Mouse (Mus musculus) lung, embryonic 15.5 days (tissue): Measurements from ENCODE around the gene Gckr. TPM values are rescaled to one million over a fixed set of nuclear protein-coding genes. Genes with fewer than 3 reads are reported as not detected.

ENCODE experiments used
- ATAC-seq: fragments of 200-750 bp; cut with Nextera tagmentation; 2 replicates; pipeline ENCODE4 v1.8.0; 2017; ENCODE audit warnings: moderate number of reproducible peaks, borderline replicate concordance; ENCODE audit not compliant: low FRiP score, low TSS enrichment; ENCODE audit errors: extremely low read depth
- H3K27ac ChIP-seq: fragments of 300-500 bp; sonication (generic); 2 replicates; pipeline ENCODE4 v1.5.1; 2015; ENCODE audit warnings: moderate library complexity, mild to moderate bottlenecking, inconsistent platforms
- H3K27me3 ChIP-seq: fragments of 300-500 bp; sonication (generic); 2 replicates; pipeline ENCODE4 v1.6.1; 2015; ENCODE audit warnings: inconsistent platforms
- H3K36me3 ChIP-seq: fragments of 300-500 bp; sonication (generic); 2 replicates; pipeline ENCODE4 v1.6.1; 2015; ENCODE audit warnings: inconsistent platforms
- H3K4me1 ChIP-seq: fragments of 300-500 bp; sonication (generic); 2 replicates; pipeline ENCODE4 v1.6.1; 2015; ENCODE audit warnings: inconsistent platforms
- H3K4me2 ChIP-seq: fragments of 300-500 bp; sonication (generic); 2 replicates; pipeline ENCODE4 v1.6.1; 2015; ENCODE audit warnings: inconsistent platforms, mild to moderate bottlenecking, moderate library complexity
- H3K4me3 ChIP-seq: fragments of 300-500 bp; sonication (generic); 2 replicates; pipeline ENCODE4 v1.5.1; 2015; ENCODE audit warnings: mild to moderate bottlenecking, inconsistent platforms
- H3K9ac ChIP-seq: fragments of 300-500 bp; sonication (generic); 2 replicates; pipeline ENCODE4 v1.6.1; 2015; ENCODE audit warnings: inconsistent platforms
- H3K9me3 ChIP-seq: fragments of 300-500 bp; sonication (generic); 2 replicates; pipeline ENCODE4 v1.6.1; 2016; ENCODE audit warnings: inconsistent platforms
- WGBS: fragments of 180-500 bp; shearing (Covaris S2); methylation state at CpG from one replicate; pipeline ENCODE4 v1.1.7; 2015; 5-methylcytosine and 5-hydroxymethylcytosine counted together
- polyA plus RNA-seq: library from polyadenylated mRNA; unstranded; fragments of >200 nt; fragmentation: Nextera tagmentation; extraction: Ambion mirVana; gene quantifications from 2 replicates; pipeline ENCODE4 v1.2.1, GENCODE M21; 2015

The Gckr gene
- polyA plus RNA-seq, 1 experiment from 2014 or later, result 0.07 TPM

DNA sequence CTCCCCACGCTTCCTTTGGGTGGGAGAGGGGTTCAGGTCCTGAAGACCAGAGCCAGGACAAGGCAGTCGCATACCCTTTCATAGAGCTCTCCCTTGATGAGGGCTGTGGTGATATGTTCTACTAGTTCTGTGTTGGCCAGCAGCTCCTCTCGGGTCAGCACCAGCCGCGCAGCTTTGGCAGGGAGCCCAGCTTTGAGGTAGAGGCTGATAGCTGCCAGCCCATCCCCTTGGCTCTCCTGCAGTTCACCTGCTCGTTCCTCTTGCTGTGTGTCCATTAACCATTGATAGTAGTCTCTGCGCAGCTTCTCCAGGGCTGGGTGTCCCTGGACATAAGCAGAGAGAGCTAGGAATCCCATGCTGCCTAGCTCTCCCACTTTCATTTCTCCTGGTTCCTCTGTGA lies 31.1 kb upstream of the Gckr start:
- Histone ChIP-seq H3K27me3 (no peaks in the 10 kb centered on the region), H3K4me3 (no peak overlapping the region), H3K36me3 (peaks cover 54% of the 10 kb centered on the region), H3K27ac (no peak overlapping the region), H3K9ac (no peak overlapping the region), H3K4me2 (no peak overlapping the region), H3K9me3 (no peaks in the 10 kb centered on the region), H3K4me1 (no peaks in the 10 kb centered on the region)
- WGBS, result 78% methylated on average over 7 of the region's 7 CpGs
- no peak for ATAC-seq

DNA sequence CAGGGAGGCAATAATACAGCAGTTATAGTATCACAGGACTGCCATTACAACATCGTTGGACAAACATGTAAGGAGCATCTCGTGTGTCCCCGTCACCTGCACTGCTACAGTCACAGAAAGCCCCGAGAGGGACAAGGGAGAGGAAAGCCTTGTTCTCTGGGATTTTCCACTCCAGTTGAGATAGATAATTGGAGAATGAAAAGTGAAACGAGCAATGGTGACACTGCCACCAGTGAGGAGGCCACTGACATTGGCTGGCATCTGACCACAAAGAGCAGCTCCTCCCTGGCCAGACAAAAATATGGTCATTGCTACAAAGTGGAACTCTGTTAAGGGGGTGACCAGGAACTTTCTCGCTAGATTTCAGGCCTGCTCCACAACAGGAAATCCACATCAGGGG lies 29.6 kb upstream of the Gckr start:
- Histone ChIP-seq H3K4me2 (no peak overlapping the region), H3K4me1 (no peaks in the 10 kb centered on the region), H3K9ac (no peak overlapping the region), H3K9me3 (no peaks in the 10 kb centered on the region), H3K36me3 (peaks cover 57% of the 10 kb centered on the region), H3K27ac (no peak overlapping the region), H3K27me3 (no peaks in the 10 kb centered on the region), H3K4me3 (no peak overlapping the region)
- WGBS, result 82% methylated on average over 6 of the region's 6 CpGs
- no peak for ATAC-seq

DNA sequence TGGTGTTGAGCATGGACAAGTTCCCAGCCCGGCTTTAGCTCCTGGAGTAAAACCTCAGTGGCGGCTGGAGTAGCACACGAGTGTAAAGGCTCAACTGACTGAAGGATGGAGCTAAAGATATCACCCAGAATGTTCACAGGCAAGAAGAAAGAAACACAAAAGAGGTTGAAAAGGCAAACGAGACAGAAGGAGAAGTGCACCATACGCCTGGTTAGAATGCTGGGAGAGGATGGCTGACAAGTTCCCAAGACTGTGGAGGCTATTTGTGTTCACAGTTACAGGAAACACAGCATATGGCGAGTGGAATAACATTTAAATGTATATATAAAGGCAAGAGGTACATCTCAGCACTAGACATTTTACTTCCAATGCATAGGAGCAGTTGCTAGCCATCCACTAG lies 24.2 kb upstream of the Gckr start:
- H3K4me1 ChIP-seq, result no peaks in the 10 kb centered on the region
- H3K27me3 ChIP-seq, result no peaks in the 10 kb centered on the region
- no peak overlapping the region for H3K27ac ChIP-seq
- 84% methylated on average over 6 of the region's 6 CpGs for WGBS
- peaks cover 58% of the 10 kb centered on the region for H3K36me3 ChIP-seq
- H3K4me3 ChIP-seq, result no peak overlapping the region
- ATAC-seq, result no peak
- H3K4me2 ChIP-seq, result no peak overlapping the region
- H3K9ac ChIP-seq, result no peak overlapping the region
- H3K9me3 ChIP-seq, result no peaks in the 10 kb centered on the region

- Histone ChIP-seq H3K36me3 (peaks cover 74% of the 10 kb centered on the region), H3K9ac (no peak overlapping the region), H3K9me3 (no peaks in the 10 kb centered on the region), H3K4me3 (no peak overlapping the region), H3K4me2 (no peak overlapping the region), H3K4me1 (no peaks in the 10 kb centered on the region), H3K27me3 (no peaks in the 10 kb centered on the region), H3K27ac (no peak overlapping the region)
- no peak for ATAC-seq
- 82% methylated on average over 20 of the region's 20 CpGs for WGBS
Measured at GRCm38 (mm10) chr5:31279245-31279988, 17.8 kb upstream of the Gckr start.

DNA sequence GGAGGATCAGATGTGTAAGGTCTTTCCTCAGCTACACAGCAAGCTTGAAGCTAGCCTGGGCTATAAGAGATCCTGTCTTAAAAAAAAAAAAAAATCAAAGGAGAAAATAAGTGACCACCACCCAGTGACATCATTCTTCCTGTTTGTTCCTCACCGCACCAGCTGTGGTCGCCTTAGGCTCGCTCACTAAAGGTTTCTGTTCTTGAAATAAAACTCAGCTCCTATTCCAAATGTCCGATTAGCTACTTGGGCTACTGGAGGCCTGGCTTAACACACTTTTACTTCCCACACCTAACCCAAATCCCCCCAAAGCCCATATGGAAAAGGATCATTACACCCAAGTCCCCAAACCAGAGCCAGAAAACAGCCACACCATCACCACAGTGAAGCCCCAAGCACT lies 9.0 kb upstream of the Gckr start:
- 64% methylated on average over 4 of the region's 4 CpGs for WGBS
- no peaks in the 10 kb centered on the region for H3K27me3 ChIP-seq
- no peak overlapping the region for H3K27ac ChIP-seq

DNA sequence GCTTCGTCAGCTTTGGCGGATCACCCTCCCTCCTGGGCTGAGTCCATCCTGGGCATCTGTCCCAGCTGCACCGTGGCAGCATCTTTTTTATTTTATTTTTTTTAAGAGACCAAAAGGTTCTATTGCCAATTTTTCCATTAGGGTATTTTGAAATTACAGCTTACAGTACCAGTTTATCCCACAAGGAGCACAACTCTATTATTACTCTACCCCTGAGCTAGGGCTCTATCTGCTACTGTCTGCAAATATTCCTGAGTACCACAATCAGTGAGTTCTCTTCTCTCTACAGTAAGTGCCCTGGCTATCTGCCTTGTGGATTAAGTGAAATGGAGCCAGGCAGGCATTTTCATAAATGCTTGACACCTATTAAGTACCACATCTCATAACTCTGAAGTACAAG lies 8.6 kb upstream of the Gckr start:
- Histone ChIP-seq H3K9ac (no peak overlapping the region), H3K4me2 (no peak overlapping the region), H3K4me1 (peaks cover 19% of the 10 kb centered on the region), H3K4me3 (no peak overlapping the region), H3K27ac (no peak overlapping the region), H3K36me3 (peaks cover 28% of the 10 kb centered on the region), H3K9me3 (no peaks in the 10 kb centered on the region), H3K27me3 (no peaks in the 10 kb centered on the region)
- WGBS, result 69% methylated on average over 3 of the region's 3 CpGs
- no peak for ATAC-seq

More for the DNA sequence above, 9.0 kb upstream of the Gckr start:
- Histone ChIP-seq H3K4me1 (peaks cover 19% of the 10 kb centered on the region), H3K36me3 (peaks cover 30% of the 10 kb centered on the region), H3K9me3 (no peaks in the 10 kb centered on the region), H3K4me3 (no peak overlapping the region), H3K4me2 (no peak overlapping the region), H3K9ac (no peak overlapping the region)
- ATAC-seq, result no peak

- no peak for ATAC-seq
- WGBS, result 59% methylated on average over 3 of the region's 3 CpGs
- Histone ChIP-seq H3K27ac (no peak overlapping the region), H3K9me3 (no peaks in the 10 kb centered on the region), H3K4me1 (peaks cover 22% of the 10 kb centered on the region), H3K27me3 (no peaks in the 10 kb centered on the region), H3K36me3 (peaks cover 20% of the 10 kb centered on the region), H3K9ac (peak overlapping the region; percentile 49), H3K4me2 (peak overlapping the region; percentile 78), H3K4me3 (peak overlapping the region; percentile 64)
Measured at GRCm38 (mm10) chr5:31289626-31290230, 7.5 kb upstream of the Gckr start.

- no peaks in the 10 kb centered on the region for H3K27me3 ChIP-seq
- H3K36me3 ChIP-seq, result peaks cover 10% of the 10 kb centered on the region; the same call in 1 of the 2 replicates
- no peaks in the 10 kb centered on the region for H3K9me3 ChIP-seq
- H3K4me1 ChIP-seq, result peaks cover 28% of the 10 kb centered on the region
- peak within 1 kb of the TSS; percentile 56 for H3K9ac ChIP-seq
- peak within 1 kb of the TSS; percentile 83 for H3K27ac ChIP-seq
- peak within 1 kb of the TSS; percentile 64 for H3K4me3 ChIP-seq
- 2% methylated on average over 45 of the region's 45 CpGs for WGBS
- H3K4me2 ChIP-seq, result peak within 1 kb of the TSS; percentile 78
- ATAC-seq, result peak; percentile 93
Measured at GRCm38 (mm10) chr5:31290521-31291360, 6.5 kb upstream of the Gckr start, which contains the start of gene Ift172. TSS of gene Ift172 (minus strand) at chr5:31291116.

- Histone ChIP-seq H3K9ac (peak overlapping the region; percentile 56), H3K36me3 (peaks cover 4% of the 10 kb centered on the region; the same call in 1 of the 2 replicates), H3K4me2 (peak overlapping the region; percentile 78), H3K9me3 (no peaks in the 10 kb centered on the region), H3K4me1 (peaks cover 33% of the 10 kb centered on the region), H3K27ac (peak overlapping the region; percentile 83), H3K27me3 (no peaks in the 10 kb centered on the region), H3K4me3 (peak overlapping the region; percentile 64)
- no peak for ATAC-seq
- WGBS, result 4% methylated on average over 9 of the region's 9 CpGs
Measured at GRCm38 (mm10) chr5:31291361-31291688, 5.9 kb upstream of the Gckr start.

- peak overlapping the region; percentile 86 for H3K4me2 ChIP-seq
- H3K27ac ChIP-seq, result peak overlapping the region; percentile 25
- WGBS, result 3% methylated on average over 29 of the region's 29 CpGs
- H3K4me1 ChIP-seq, result peaks cover 24% of the 10 kb centered on the region
- no peaks in the 10 kb centered on the region for H3K9me3 ChIP-seq
- no peaks in the 10 kb centered on the region for H3K36me3 ChIP-seq
- no peaks in the 10 kb centered on the region for H3K27me3 ChIP-seq
- peak overlapping the region; percentile 78 for H3K9ac ChIP-seq
- peak; percentile 34 for ATAC-seq
- H3K4me3 ChIP-seq, result peak overlapping the region; percentile 80
Measured at GRCm38 (mm10) chr5:31294964-31295605, 2.2 kb upstream of the Gckr start.

DNA sequence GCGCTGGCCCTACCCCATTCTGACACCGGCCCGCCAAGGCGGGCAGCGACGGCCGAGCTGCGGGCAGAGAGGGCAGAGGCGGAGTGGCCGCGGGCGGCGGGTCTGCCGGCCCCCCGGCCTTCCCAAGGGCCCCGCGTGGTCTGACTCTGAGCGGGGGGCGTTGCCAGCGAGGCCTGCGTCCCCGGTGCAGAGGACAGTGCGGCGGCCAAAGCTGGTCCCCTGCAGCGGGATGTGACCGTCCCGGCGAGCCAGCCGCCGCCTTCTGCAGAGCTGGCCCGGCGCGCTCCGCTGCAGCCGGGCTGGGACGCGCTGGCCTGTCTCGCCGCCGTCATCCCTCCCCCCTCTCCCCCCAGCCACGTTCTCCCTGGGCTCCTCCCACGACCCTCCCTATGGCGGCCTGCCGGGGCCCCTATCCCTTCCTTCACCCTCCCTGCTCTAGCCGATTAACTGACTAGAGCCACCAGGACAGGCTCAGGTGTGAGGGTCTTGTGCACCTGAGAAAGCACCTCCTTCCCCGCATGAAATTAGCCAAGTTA lies 1.6 kb upstream of the Gckr start, which contains the start of gene Fndc4:
Gene Fndc4 (minus strand): TSS at position 475 of the 536 bp plus-strand sequence.
- H3K4me1 ChIP-seq, result peaks cover 20% of the 10 kb centered on the region
- peak within 1 kb of the TSS; percentile 80 for H3K4me3 ChIP-seq
- WGBS, result under 1% methylated on average over 44 of the region's 46 CpGs
- H3K27ac ChIP-seq, result peak within 1 kb of the TSS; percentile 25
- no peaks in the 10 kb centered on the region for H3K36me3 ChIP-seq
- ATAC-seq, result peak; percentile 66
- H3K9ac ChIP-seq, result peak within 1 kb of the TSS; percentile 78
- no peaks in the 10 kb centered on the region for H3K27me3 ChIP-seq
- peak within 1 kb of the TSS; percentile 86 for H3K4me2 ChIP-seq
- H3K9me3 ChIP-seq, result no peaks in the 10 kb centered on the region
